Mouse (Mus musculus) hindbrain, embryonic 15.5 days (tissue): ENCODE data around the gene Cdca5. TPM values are rescaled to one million over a fixed set of nuclear protein-coding genes. Genes with fewer than 3 reads are reported as not detected.
"Not testable (repeated sequence)": the region's sequence is repeated elsewhere in the genome, so short reads cannot be mapped to it uniquely, and the experiment has no call there.

Experiments
- ATAC-seq: fragments of 200-750 bp; cut with Nextera tagmentation; 2 replicates; pipeline ENCODE4 v1.8.0; 2017; ENCODE audit warnings: low read depth, moderate number of reproducible peaks, moderate TSS enrichment; ENCODE audit not compliant: low FRiP score
- H3K27ac ChIP-seq: fragments of 300-500 bp; sonication (generic); replicated peaks from 2 replicates; pipeline ENCODE4 v1.5.1; 2015; ENCODE audit warnings: mild to moderate bottlenecking, inconsistent platforms
- H3K27me3 ChIP-seq: fragments of 300-500 bp; sonication (generic); 2 replicates; pipeline ENCODE4 v1.6.1; 2015; ENCODE audit warnings: control low read depth, inconsistent platforms
- H3K36me3 ChIP-seq: fragments of 300-500 bp; sonication (generic); 2 replicates; pipeline ENCODE4 v1.6.1; 2015; ENCODE audit warnings: control low read depth, inconsistent platforms
- H3K4me1 ChIP-seq: fragments of 300-500 bp; sonication (generic); replicated peaks from 2 replicates; pipeline ENCODE4 v1.6.1; 2015; ENCODE audit warnings: control low read depth, inconsistent platforms
- H3K4me2 ChIP-seq: fragments of 300-500 bp; sonication (generic); 2 replicates; pipeline ENCODE4 v1.6.1; 2015; ENCODE audit warnings: moderate library complexity, mild to moderate bottlenecking, inconsistent platforms
- H3K4me3 ChIP-seq: fragments of 300-500 bp; sonication (generic); 2 replicates; pipeline ENCODE4 v1.5.1; 2015; ENCODE audit warnings: mild to moderate bottlenecking, inconsistent platforms
- H3K9ac ChIP-seq: fragments of 300-500 bp; sonication (generic); 2 replicates; pipeline ENCODE4 v1.6.1; 2015; ENCODE audit warnings: inconsistent platforms
- H3K9me3 ChIP-seq: fragments of 300-500 bp; sonication (generic); 2 replicates; pipeline ENCODE4 v1.6.1; 2016; ENCODE audit warnings: control low read depth, inconsistent platforms
- WGBS: fragments of 180-500 bp; shearing (Covaris S2); methylation state at CpG from one replicate; pipeline ENCODE4 v1.1.7; 2015; 5-methylcytosine and 5-hydroxymethylcytosine counted together
- polyA plus RNA-seq: library from polyadenylated mRNA; unstranded; fragments of >200 nt; fragmentation: Nextera tagmentation; extraction: Ambion mirVana; gene quantifications from 2 replicates; pipeline ENCODE4 v1.2.1, GENCODE M21; 2015

Cdca5 gene
- 8.4 and 9.6 TPM in 2 replicates for polyA plus RNA-seq

- Histone ChIP-seq H3K9ac (peak within 1 kb of the TSS; percentile 71), H3K4me3 (peak within 1 kb of the TSS; percentile 60), H3K36me3 (peaks cover 28% of the 10 kb centered on the region), H3K4me1 (peaks cover 23% of the 10 kb centered on the region), H3K9me3 (no peaks in the 10 kb centered on the region), H3K27ac (peak within 1 kb of the TSS; percentile 56), H3K27me3 (no peaks in the 10 kb centered on the region), H3K4me2 (peak within 1 kb of the TSS; percentile 81)
- under 1% methylated on average over 58 of the region's 58 CpGs for WGBS
- ATAC-seq: peak; percentile 91
Measured at GRCm38 (mm10) chr19:6084478-6085248, at the start of gene Cdca5, which contains the start of gene Zfpl1. Gene Cdca5, plus strand, starts transcription at chr19:6084983. Gene Zfpl1, minus strand, starts transcription at chr19:6084956.

- H3K4me2 ChIP-seq: no peak overlapping the region
- H3K9me3 ChIP-seq: no peaks in the 10 kb centered on the region
- no peak overlapping the region for H3K27ac ChIP-seq
- ATAC-seq: no peak
- no peaks in the 10 kb centered on the region for H3K36me3 ChIP-seq
- H3K9ac ChIP-seq: no peak overlapping the region
- no peak overlapping the region for H3K4me3 ChIP-seq
- no peaks in the 10 kb centered on the region for H3K27me3 ChIP-seq
- 80% methylated on average over 9 of the region's 9 CpGs for WGBS
- no peaks in the 10 kb centered on the region for H3K4me1 ChIP-seq
Measured at GRCm38 (mm10) chr19:6035966-6036585, 48.7 kb upstream of the Cdca5 start.

DNA sequence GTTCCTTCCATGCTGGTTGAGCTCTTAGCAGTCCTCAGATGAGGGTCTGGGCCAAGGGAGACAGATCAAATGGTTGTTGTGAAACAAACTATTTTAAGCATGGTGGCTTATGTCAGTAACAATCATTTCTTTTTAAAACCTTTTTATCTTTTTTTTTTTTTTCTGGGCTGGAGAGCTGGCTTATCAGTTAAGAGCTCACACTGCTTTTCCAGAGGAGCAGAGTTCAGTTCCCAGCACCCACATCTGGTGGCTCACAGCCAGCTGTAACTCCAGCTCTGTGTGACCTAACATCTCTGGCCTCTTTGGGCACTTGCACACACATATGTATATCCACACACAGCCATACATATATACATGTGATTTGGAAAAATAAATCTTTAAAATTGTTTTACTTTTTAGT lies 47.1 kb upstream of the Cdca5 start:
- H3K4me3 ChIP-seq: no peak overlapping the region
- no peak for ATAC-seq
- no peak overlapping the region for H3K4me2 ChIP-seq
- no peaks in the 10 kb centered on the region for H3K36me3 ChIP-seq
- no peaks in the 10 kb centered on the region for H3K27me3 ChIP-seq
- no peak overlapping the region for H3K27ac ChIP-seq
- no peaks in the 10 kb centered on the region for H3K4me1 ChIP-seq
- H3K9ac ChIP-seq: no peak overlapping the region
- no peaks in the 10 kb centered on the region for H3K9me3 ChIP-seq

GRCm38 (mm10) chr19:6038326-6038725 lies 46.5 kb upstream of the Cdca5 start:
- H3K36me3 ChIP-seq: no peaks in the 10 kb centered on the region
- no peaks in the 10 kb centered on the region for H3K4me1 ChIP-seq
- no peak overlapping the region for H3K4me3 ChIP-seq
- no peaks in the 10 kb centered on the region for H3K27me3 ChIP-seq
- H3K9ac ChIP-seq: no peak overlapping the region
- H3K27ac ChIP-seq: no peak overlapping the region
- no peaks in the 10 kb centered on the region for H3K9me3 ChIP-seq
- H3K4me2 ChIP-seq: no peak overlapping the region
- no peak for ATAC-seq
- WGBS: 84% methylated on average over 7 of the region's 7 CpGs

DNA sequence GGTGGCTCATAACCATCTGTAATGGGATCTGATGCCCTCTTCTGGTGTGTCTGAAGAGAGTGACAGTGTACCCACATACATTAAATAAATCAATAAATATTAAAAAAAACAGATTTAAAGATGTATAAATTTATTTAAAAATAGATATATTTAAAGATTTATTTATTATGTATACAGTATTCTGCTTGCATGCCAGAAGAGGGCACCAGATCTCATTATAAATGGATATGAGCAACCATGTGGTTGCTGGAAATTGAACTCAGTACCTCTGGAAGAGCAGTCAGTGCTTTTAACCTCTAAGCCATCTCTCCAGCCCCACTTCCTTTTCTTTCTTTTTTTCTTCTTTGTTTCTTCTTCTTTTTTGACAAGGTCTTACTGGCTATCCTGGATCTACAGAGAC lies 44.8 kb upstream of the Cdca5 start:
- H3K9ac ChIP-seq: no peak overlapping the region
- no peak overlapping the region for H3K4me3 ChIP-seq
- no peaks in the 10 kb centered on the region for H3K27me3 ChIP-seq
- peaks cover 4% of the 10 kb centered on the region for H3K4me1 ChIP-seq
- H3K27ac ChIP-seq: no peak overlapping the region
- ATAC-seq: no peak
- no peaks in the 10 kb centered on the region for H3K9me3 ChIP-seq
- H3K4me2 ChIP-seq: no peak overlapping the region
- H3K36me3 ChIP-seq: no peaks in the 10 kb centered on the region

DNA sequence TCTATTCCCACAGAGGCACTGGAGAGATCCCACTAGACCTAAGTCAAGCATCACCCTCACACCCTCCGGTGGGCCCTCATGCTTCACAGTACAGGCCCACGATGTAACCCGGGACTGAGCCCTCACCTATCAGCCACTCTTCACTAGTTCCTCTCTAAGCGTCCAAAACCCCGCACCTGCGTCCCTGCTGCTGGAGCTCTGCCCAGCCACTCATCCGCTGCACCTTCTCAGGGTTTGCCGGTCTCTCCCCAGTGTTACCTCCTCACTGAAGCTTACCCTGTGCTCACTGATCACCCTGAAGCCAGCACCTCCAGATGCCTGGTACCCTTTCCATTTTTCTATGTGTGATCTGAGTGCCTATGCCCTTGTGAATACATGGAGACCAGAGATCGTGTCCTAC lies 42.5 kb upstream of the Cdca5 start:
- no peaks in the 10 kb centered on the region for H3K27me3 ChIP-seq
- no peak overlapping the region for H3K27ac ChIP-seq
- H3K9ac ChIP-seq: no peak overlapping the region
- WGBS: 74% methylated on average over 9 of the region's 9 CpGs
- H3K4me1 ChIP-seq: peaks cover 11% of the 10 kb centered on the region
- ATAC-seq: no peak
- H3K36me3 ChIP-seq: no peaks in the 10 kb centered on the region
- H3K4me3 ChIP-seq: no peak overlapping the region
- H3K4me2 ChIP-seq: no peak overlapping the region
- no peaks in the 10 kb centered on the region for H3K9me3 ChIP-seq

- not testable (repeated sequence) for H3K27ac ChIP-seq, H3K9ac ChIP-seq, H3K36me3 ChIP-seq, H3K4me2 ChIP-seq, H3K4me3 ChIP-seq, H3K27me3 ChIP-seq, ATAC-seq, H3K9me3 ChIP-seq
- 63% methylated on average over 4 of the region's 4 CpGs for WGBS
- peaks cover 27% of the 10 kb centered on the region for H3K4me1 ChIP-seq
Measured at GRCm38 (mm10) chr19:6044102-6044501, 40.7 kb upstream of the Cdca5 start.

DNA sequence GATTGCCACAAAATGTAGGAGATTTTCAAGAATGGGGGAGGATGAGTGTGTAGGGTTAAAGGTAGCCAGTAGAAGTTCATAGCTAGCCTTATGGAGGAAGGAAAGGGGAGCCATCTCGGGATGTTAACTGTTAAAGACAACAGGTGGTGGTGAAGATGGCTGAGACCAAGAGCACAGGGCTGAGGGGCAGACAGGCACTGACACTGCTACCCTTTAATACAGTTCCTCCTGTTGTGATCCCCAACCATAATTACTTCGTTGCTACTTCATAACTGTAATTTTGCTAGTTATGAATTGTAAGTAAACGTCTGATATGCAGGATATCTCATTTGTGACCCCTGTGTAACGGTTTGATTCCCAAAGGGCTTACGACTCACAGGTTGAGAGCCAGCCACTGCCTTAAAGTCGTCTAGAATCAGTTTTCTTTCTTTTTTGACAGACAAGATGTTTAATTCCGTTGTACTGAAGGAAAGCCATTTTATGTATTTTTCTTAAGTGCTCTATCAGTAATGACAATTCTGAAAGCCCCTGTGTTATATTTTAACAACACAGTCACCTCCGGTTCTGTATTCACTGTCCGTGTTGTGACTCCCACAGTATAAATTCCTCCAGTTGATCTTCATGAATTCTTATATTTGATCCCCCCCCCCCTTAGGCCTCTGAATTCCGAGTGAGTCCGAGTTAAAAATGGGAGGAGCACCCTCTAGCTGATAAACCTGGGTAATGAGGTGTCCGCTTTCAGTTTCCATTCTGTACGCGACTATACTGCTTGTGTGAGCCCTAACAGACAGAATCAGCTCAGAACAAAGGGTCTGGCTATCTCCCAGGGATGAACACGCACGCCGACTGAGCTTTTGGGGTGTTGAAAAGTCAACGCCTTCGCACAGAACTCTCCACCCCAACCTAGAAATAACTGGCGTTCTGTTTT lies 39.2 kb upstream of the Cdca5 start:
- peaks cover 27% of the 10 kb centered on the region for H3K4me1 ChIP-seq
- peaks cover 24% of the 10 kb centered on the region for H3K36me3 ChIP-seq
- 17% methylated on average over 20 of the region's 20 CpGs for WGBS
- peak overlapping the region; percentile 98 for H3K4me2 ChIP-seq
- no peaks in the 10 kb centered on the region for H3K27me3 ChIP-seq
- peak overlapping the region; percentile 99 for H3K4me3 ChIP-seq
- H3K9ac ChIP-seq: peak overlapping the region; percentile 75
- H3K9me3 ChIP-seq: no peaks in the 10 kb centered on the region
- H3K27ac ChIP-seq: peak overlapping the region; percentile 99
- ATAC-seq: peak; percentile 58

DNA sequence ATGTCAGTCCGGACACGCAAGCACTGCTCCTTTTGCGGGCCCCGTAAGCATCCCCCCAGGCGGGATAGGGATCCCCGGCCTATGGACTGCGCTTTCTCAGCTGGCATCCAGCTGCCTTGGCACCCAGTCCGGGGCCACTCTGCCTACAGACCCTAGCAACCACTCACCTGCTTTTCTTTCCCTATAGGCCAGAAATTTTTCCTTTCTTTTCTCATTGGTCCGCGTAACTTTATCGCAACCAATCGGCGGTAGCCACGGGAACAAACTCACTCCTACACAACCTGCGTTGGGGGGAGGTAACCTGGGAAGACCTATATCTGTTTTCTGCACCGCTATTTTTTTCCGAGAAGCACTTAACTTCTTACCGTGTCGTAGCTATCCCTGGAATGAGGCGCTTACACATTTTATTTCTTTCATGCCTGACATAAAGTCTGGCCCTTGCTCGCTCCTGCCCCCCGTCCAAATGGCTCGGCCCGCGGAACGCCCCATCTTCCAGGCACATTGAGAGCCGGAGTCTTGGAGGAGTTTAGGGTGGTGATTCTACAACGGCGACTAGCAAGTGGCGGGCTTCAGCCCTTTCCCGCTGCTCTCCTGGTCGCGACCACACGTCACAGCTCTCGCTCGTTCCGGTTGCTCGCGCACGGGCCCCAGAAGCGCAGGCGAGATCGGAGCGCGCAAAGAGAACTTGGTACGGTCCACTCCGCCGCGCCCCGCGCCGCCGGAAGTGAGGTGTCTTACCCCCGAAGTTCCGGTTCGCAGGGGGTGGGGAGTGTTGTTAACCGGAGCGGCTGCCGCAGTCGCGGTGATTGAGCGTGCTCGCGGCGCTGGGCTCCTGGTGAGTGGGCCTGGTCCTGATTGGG lies 38.3 kb upstream of the Cdca5 start, which contains the start of gene Syvn1:
TSS of gene Syvn1 (plus strand) at position 283 of the 860 bp plus-strand sequence.
- H3K9me3 ChIP-seq: no peaks in the 10 kb centered on the region
- H3K9ac ChIP-seq: peak within 1 kb of the TSS; percentile 78
- peak within 1 kb of the TSS; percentile 99 for H3K27ac ChIP-seq
- ATAC-seq: peak; percentile 93
- peak within 1 kb of the TSS; percentile 99 for H3K4me3 ChIP-seq
- peak within 1 kb of the TSS; percentile 98 for H3K4me2 ChIP-seq
- WGBS: under 1% methylated on average over 65 of the region's 65 CpGs
- peaks cover 33% of the 10 kb centered on the region for H3K36me3 ChIP-seq
- peaks cover 27% of the 10 kb centered on the region for H3K4me1 ChIP-seq
- H3K27me3 ChIP-seq: no peaks in the 10 kb centered on the region

DNA sequence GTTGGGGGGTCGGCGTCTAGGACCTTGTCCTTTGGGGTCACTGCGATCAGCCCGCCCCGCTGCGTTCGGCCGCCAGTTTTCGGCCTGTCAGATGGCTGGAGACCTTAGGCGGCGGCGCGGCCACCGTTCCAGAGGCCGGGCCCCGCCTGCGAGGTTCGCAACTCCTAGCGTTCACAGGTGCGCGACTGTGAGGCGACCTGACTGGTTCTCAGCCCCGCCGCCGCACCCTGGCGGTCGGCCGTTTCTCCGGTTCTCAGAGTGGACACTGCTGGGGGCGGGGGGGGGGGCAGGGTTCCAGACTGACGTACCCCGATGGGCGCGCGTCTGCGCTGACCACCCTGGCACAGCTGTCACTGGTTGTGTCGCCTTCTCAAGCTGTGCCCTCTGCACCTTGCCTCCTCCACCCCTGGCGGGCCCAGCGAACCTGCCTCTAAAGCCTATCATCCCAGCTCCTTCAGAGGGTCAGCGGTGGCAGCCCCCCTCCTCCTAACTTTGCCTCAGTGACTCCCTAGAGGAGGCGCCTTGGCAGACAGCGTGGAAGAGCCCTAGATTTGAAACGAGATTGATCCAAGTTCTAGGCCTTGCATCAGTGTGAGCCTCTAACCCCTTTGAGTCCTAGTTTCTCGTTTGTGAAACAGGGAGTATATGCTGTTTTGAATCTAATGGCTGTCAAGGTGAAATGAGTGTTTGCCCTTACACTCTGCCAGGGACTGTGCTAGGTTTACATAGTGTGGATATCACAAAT lies 37.5 kb upstream of the Cdca5 start:
- peak; percentile 4; the same call in 1 of the 2 replicates for ATAC-seq
- peak overlapping the region; percentile 78 for H3K9ac ChIP-seq
- peak overlapping the region; percentile 99 for H3K4me3 ChIP-seq
- no peaks in the 10 kb centered on the region for H3K27me3 ChIP-seq
- H3K4me1 ChIP-seq: peaks cover 27% of the 10 kb centered on the region
- peaks cover 41% of the 10 kb centered on the region for H3K36me3 ChIP-seq
- peak overlapping the region; percentile 99 for H3K27ac ChIP-seq
- H3K9me3 ChIP-seq: no peaks in the 10 kb centered on the region
- 2% methylated on average over 38 of the region's 44 CpGs for WGBS
- H3K4me2 ChIP-seq: peak overlapping the region; percentile 98

- Histone ChIP-seq H3K9ac (peak overlapping the region; percentile 78), H3K9me3 (no peaks in the 10 kb centered on the region), H3K4me1 (peaks cover 27% of the 10 kb centered on the region), H3K27me3 (no peaks in the 10 kb centered on the region), H3K4me3 (peak overlapping the region; percentile 99), H3K4me2 (peak overlapping the region; percentile 98), H3K36me3 (peaks cover 46% of the 10 kb centered on the region), H3K27ac (no peak overlapping the region)
- ATAC-seq: no peak
- WGBS: 86% methylated on average over 8 of the region's 8 CpGs
Measured at GRCm38 (mm10) chr19:6047899-6048166, 37.0 kb upstream of the Cdca5 start.
